Mouse (Mus musculus) C2C12 (cell line): ENCODE measurements around the gene Map3k20. TPM values are rescaled to one million over a fixed set of nuclear protein-coding genes. Genes with fewer than 3 reads are reported as not detected.

ENCODE experiments used
- H3K27me3 ChIP-seq: one replicate; pipeline ENCODE4 v1.6.1; 2011; ENCODE audit not compliant: control insufficient read depth, insufficient read depth, insufficient read length
- H3K36me3 ChIP-seq: one replicate; pipeline ENCODE4 v1.6.1; 2011; ENCODE audit not compliant: control insufficient read depth, insufficient read depth
- H3K4me3 ChIP-seq: one replicate; pipeline ENCODE4 v1.5.1; 2011; ENCODE audit warnings: mild to moderate bottlenecking, control low read depth; ENCODE audit not compliant: poor library complexity, insufficient read depth, severe bottlenecking
- H3K79me2 ChIP-seq: one replicate; pipeline ENCODE4 v1.6.1; 2011; ENCODE audit not compliant: control insufficient read depth, insufficient read depth
- H3K79me3 ChIP-seq: one replicate; pipeline ENCODE4 v1.6.1; 2011; ENCODE audit warnings: low read depth, control low read depth
- H3ac ChIP-seq: one replicate; pipeline ENCODE3; 2011; ENCODE audit warnings: low read depth; ENCODE audit not compliant: control insufficient read depth, insufficient read length
- CEBPB ChIP-seq: IDR thresholded peaks from one replicate; pipeline ENCODE4 v1.6.1; 2011; ENCODE audit warnings: low read depth, mild to moderate bottlenecking, control low read depth, moderate library complexity
- CTCF ChIP-seq: IDR thresholded peaks from one replicate; pipeline ENCODE4 v1.5.1; 2011; ENCODE audit not compliant: control insufficient read depth, insufficient read depth, insufficient read length
- FOSL1 ChIP-seq: IDR thresholded peaks from one replicate; pipeline ENCODE4 v1.8.0; 2011; ENCODE audit warnings: mild to moderate bottlenecking, low read length; ENCODE audit not compliant: poor library complexity, insufficient read depth, severe bottlenecking
- MAX ChIP-seq: IDR thresholded peaks from one replicate; pipeline ENCODE4 v1.6.1; 2011; ENCODE audit warnings: mild to moderate bottlenecking, control low read depth
- MYOD1 ChIP-seq: IDR thresholded peaks from one replicate; pipeline ENCODE4 v1.6.1; 2011; ENCODE audit warnings: low read depth; ENCODE audit not compliant: control insufficient read depth, insufficient read length
- MYOG ChIP-seq: IDR thresholded peaks from one replicate; pipeline ENCODE4 v1.6.1; 2011; ENCODE audit not compliant: control insufficient read depth, insufficient read length; ENCODE audit errors: extremely low read depth
- USF1 ChIP-seq: IDR thresholded peaks from one replicate; pipeline ENCODE4 v1.6.1; 2011; ENCODE audit warnings: low read depth, mild to moderate bottlenecking, control low read depth, moderate library complexity
- polyA plus RNA-seq: library from polyadenylated mRNA; unstranded; fragments of >200 nt; fragmentation: generic; extraction: Trizol; gene quantifications from one replicate; pipeline ENCODE4 v1.2.1, GENCODE M21; 2012; ENCODE audit warnings: missing spikeins

Map3k20 gene
- polyA plus RNA-seq, 1 experiment, result 19.5 TPM

GRCm38 (mm10) chr2:72319028-72319798 lies 33.8 kb downstream of the Map3k20 start:
- Histone ChIP-seq H3K79me3 (peaks cover 54% of the 10 kb centered on the region), H3ac (no peak overlapping the region), H3K27me3 (no peaks in the 10 kb centered on the region), H3K36me3 (peaks cover 5% of the 10 kb centered on the region), H3K79me2 (peaks cover 85% of the 10 kb centered on the region), H3K4me3 (no peak overlapping the region)
- TF ChIP-seq MYOG, result no peak
- peak; percentile 32 for TF ChIP-seq CEBPB
- TF ChIP-seq MAX, result peak; percentile 76
- no peak for TF ChIP-seq CTCF
- TF ChIP-seq FOSL1, result peak; percentile 51
- peak; percentile 84 for TF ChIP-seq USF1
- peak; percentile 44 for TF ChIP-seq MYOD1

- Histone ChIP-seq H3K27me3 (no peaks in the 10 kb centered on the region), H3K36me3 (peaks cover 7% of the 10 kb centered on the region), H3K79me2 (peaks cover 84% of the 10 kb centered on the region), H3ac (no peak overlapping the region), H3K4me3 (no peak overlapping the region), H3K79me3 (peaks cover 48% of the 10 kb centered on the region)
- no peak for TF ChIP-seq MYOG
- TF ChIP-seq MYOD1, result peak; percentile 78
Observed at GRCm38 (mm10) chr2:72320661-72321060, 35.2 kb downstream of the Map3k20 start.

GRCm38 (mm10) chr2:72321591-72321990 lies 36.2 kb downstream of the Map3k20 start:
- Histone ChIP-seq H3K27me3 (no peaks in the 10 kb centered on the region), H3K79me3 (peaks cover 41% of the 10 kb centered on the region), H3K4me3 (no peak overlapping the region), H3ac (no peak overlapping the region), H3K79me2 (peaks cover 84% of the 10 kb centered on the region), H3K36me3 (peaks cover 12% of the 10 kb centered on the region)
- TF ChIP-seq MYOD1, result no peak
- TF ChIP-seq CTCF, result no peak
- TF ChIP-seq CEBPB, result no peak
- no peak for TF ChIP-seq USF1
- TF ChIP-seq MYOG, result no peak
- TF ChIP-seq FOSL1, result no peak
- TF ChIP-seq MAX, result no peak

- no peaks in the 10 kb centered on the region for H3K27me3 ChIP-seq
- H3ac ChIP-seq, result no peak overlapping the region
- H3K79me2 ChIP-seq, result peaks cover 84% of the 10 kb centered on the region
- peaks cover 21% of the 10 kb centered on the region for H3K36me3 ChIP-seq
- no peak for TF ChIP-seq USF1
- no peak for TF ChIP-seq MYOD1
- TF ChIP-seq MAX, result no peak
- no peak for TF ChIP-seq CTCF
- no peak for TF ChIP-seq MYOG
- no peak for TF ChIP-seq CEBPB
- no peak for TF ChIP-seq FOSL1
- H3K79me3 ChIP-seq, result peaks cover 35% of the 10 kb centered on the region
- H3K4me3 ChIP-seq, result no peak overlapping the region
Observed at GRCm38 (mm10) chr2:72322681-72323353, 37.4 kb downstream of the Map3k20 start.

- Histone ChIP-seq H3K4me3 (no peak overlapping the region), H3K79me3 (peaks cover 38% of the 10 kb centered on the region), H3K27me3 (no peaks in the 10 kb centered on the region), H3K79me2 (peaks cover 97% of the 10 kb centered on the region), H3K36me3 (peaks cover 21% of the 10 kb centered on the region), H3ac (no peak overlapping the region)
- TF ChIP-seq USF1, result no peak
- no peak for TF ChIP-seq MAX
- TF ChIP-seq FOSL1, result no peak
- TF ChIP-seq CTCF, result no peak
- no peak for TF ChIP-seq MYOD1
- no peak for TF ChIP-seq MYOG
- no peak for TF ChIP-seq CEBPB
Observed at GRCm38 (mm10) chr2:72324436-72324835, 39.0 kb downstream of the Map3k20 start.

- Histone ChIP-seq H3K79me2 (peaks cover 97% of the 10 kb centered on the region), H3K27me3 (no peaks in the 10 kb centered on the region), H3ac (no peak overlapping the region), H3K36me3 (peaks cover 32% of the 10 kb centered on the region), H3K4me3 (no peak overlapping the region), H3K79me3 (peaks cover 39% of the 10 kb centered on the region)
- TF ChIP-seq CEBPB (no peak), MYOG (no peak), FOSL1 (no peak), CTCF (no peak), MAX (no peak), USF1 (no peak), MYOD1 (no peak)
Observed at GRCm38 (mm10) chr2:72326491-72326890, 41.1 kb downstream of the Map3k20 start.
